Mouse (Mus musculus) spleen, postnatal 36 days (tissue): ENCODE measurements around the gene Ehbp1l1.
"Not testable (repeated sequence)": the region's sequence is repeated elsewhere in the genome, so short reads cannot be mapped to it uniquely, and the experiment has no call there.

Source experiments
- DNase-seq, 2 experiments: peaks; one replicate each; pipeline ENCODE4 v3.0.0; 2022; ENCODE audit warnings: low spot score in 2 of 2, mixed read lengths in 1 of 2

The Ehbp1l1 gene

GRCm38 (mm10) chr19:5710068-5710467 lies 16.0 kb downstream of the Ehbp1l1 start:
- no peak for DNase-seq

- peak in 1 of 2 experiments; percentile 50 for DNase-seq
Measured at GRCm38 (mm10) chr19:5704801-5705571, 21.1 kb downstream of the Ehbp1l1 start.

- peak; percentile 37 to 44 for DNase-seq
Measured at GRCm38 (mm10) chr19:5704163-5704800, 21.8 kb downstream of the Ehbp1l1 start, which contains the start of gene Kcnk7. Gene Kcnk7, plus strand, starts transcription at chr19:5704367.

GRCm38 (mm10) chr19:5695849-5696462 lies 30.2 kb downstream of the Ehbp1l1 start:
- DNase-seq: no peak

- no peak for DNase-seq
Measured at GRCm38 (mm10) chr19:5693801-5694200, 32.3 kb downstream of the Ehbp1l1 start.

- DNase-seq: no peak
Measured at GRCm38 (mm10) chr19:5692913-5693396, 33.2 kb downstream of the Ehbp1l1 start.

- no peak for DNase-seq
Measured at GRCm38 (mm10) chr19:5692086-5692912, 33.8 kb downstream of the Ehbp1l1 start.

- no peak for DNase-seq
Measured at GRCm38 (mm10) chr19:5691601-5692000, 34.5 kb downstream of the Ehbp1l1 start.

- no peak for DNase-seq
Measured at GRCm38 (mm10) chr19:5690343-5690735, 35.8 kb downstream of the Ehbp1l1 start.

- DNase-seq: peak; percentile 93
Measured at GRCm38 (mm10) chr19:5689565-5690342, 36.4 kb downstream of the Ehbp1l1 start.

GRCm38 (mm10) chr19:5689088-5689428 lies 37.1 kb downstream of the Ehbp1l1 start:
- no peak for DNase-seq

GRCm38 (mm10) chr19:5688200-5689087 lies 37.7 kb downstream of the Ehbp1l1 start, which contains the start of the genes Map3k11 and Pcnx3:
Gene Map3k11, plus strand, starts transcription at chr19:5688742.
Gene Pcnx3, minus strand, starts transcription at chr19:5688908.
- DNase-seq: peak; percentile 96 to 97

- no peak for DNase-seq
Measured at GRCm38 (mm10) chr19:5687738-5688137, 38.4 kb downstream of the Ehbp1l1 start.

- DNase-seq: not testable (repeated sequence)
Measured at GRCm38 (mm10) chr19:5686954-5687353, 39.2 kb downstream of the Ehbp1l1 start.

GRCm38 (mm10) chr19:5686437-5686836 lies 39.7 kb downstream of the Ehbp1l1 start:
- DNase-seq: no peak

GRCm38 (mm10) chr19:5685861-5686260 lies 40.3 kb downstream of the Ehbp1l1 start:
- DNase-seq: no peak

GRCm38 (mm10) chr19:5685431-5685830 lies 40.7 kb downstream of the Ehbp1l1 start:
- no peak for DNase-seq

- DNase-seq: no peak
Measured at GRCm38 (mm10) chr19:5684985-5685384, 41.1 kb downstream of the Ehbp1l1 start.

- no peak for DNase-seq
Measured at GRCm38 (mm10) chr19:5684236-5684635, 41.9 kb downstream of the Ehbp1l1 start.

GRCm38 (mm10) chr19:5680432-5680831 lies 45.7 kb downstream of the Ehbp1l1 start:
- no peak for DNase-seq
